Mouse (Mus musculus) thymus, adult 2 months (tissue): Measurements from ENCODE around the gene Thra. TPM values are rescaled to one million over a fixed set of nuclear protein-coding genes. Genes with fewer than 3 reads are reported as not detected.
A peak's percentile ranks its signal among the peaks of the same experiment; 100 is the strongest.

ENCODE experiments used
- DNase-seq: peaks from one replicate; pipeline ENCODE4 v3.0.0; 2021
- H3K27ac ChIP-seq: fragments of 200-500 bp; 2 replicates; pipeline ENCODE4 v1.5.1; 2012; ENCODE audit warnings: low read length, control low read depth; ENCODE audit not compliant: control insufficient read depth, insufficient read depth
- H3K27me3 ChIP-seq: fragments of 200-500 bp; 2 replicates; pipeline ENCODE4 v1.6.1; 2012; ENCODE audit warnings: mild to moderate bottlenecking, low read length, moderate library complexity, mixed read lengths; ENCODE audit not compliant: control insufficient read depth, insufficient read depth
- H3K36me3 ChIP-seq: fragments of 200-500 bp; 2 replicates; pipeline ENCODE4 v1.6.1; 2012; ENCODE audit warnings: mild to moderate bottlenecking, low read length, moderate library complexity; ENCODE audit not compliant: control insufficient read depth, insufficient read depth
- H3K4me1 ChIP-seq: fragments of 200-500 bp; replicated peaks from 2 replicates; pipeline ENCODE4 v1.6.1; 2012; ENCODE audit warnings: low read length; ENCODE audit not compliant: control insufficient read depth, insufficient read depth
- H3K4me3 ChIP-seq: fragments of 200-500 bp; 2 replicates; pipeline ENCODE4 v1.5.1; 2012; ENCODE audit warnings: mild to moderate bottlenecking, low read length, control low read depth, moderate library complexity; ENCODE audit not compliant: control insufficient read depth, insufficient read depth
- CTCF ChIP-seq: fragments of 200-500 bp; IDR thresholded peaks from 2 replicates; pipeline ENCODE4 v1.5.1; 2012; ENCODE audit warnings: mild to moderate bottlenecking, control low read depth, low read length, moderate library complexity, borderline replicate concordance; ENCODE audit not compliant: control insufficient read depth, poor library complexity, insufficient read depth; ENCODE audit errors: extremely low read depth
- POLR2A ChIP-seq: fragments of 200-500 bp; IDR thresholded peaks from 2 replicates; pipeline ENCODE4 v1.6.1; 2012; ENCODE audit warnings: mild to moderate bottlenecking, low read length, control low read depth, moderate library complexity; ENCODE audit not compliant: control insufficient read depth, poor library complexity, insufficient read depth; ENCODE audit errors: extremely low read depth
- WGBS: fragments of 180-500 bp; shearing (Covaris S2); methylation state at CpG from one replicate; pipeline ENCODE4 v1.1.7; 2018; 5-methylcytosine and 5-hydroxymethylcytosine counted together
- polyA plus RNA-seq: library from polyadenylated mRNA; depleted of rRNA; stranded (reverse); fragments of >200 nt; gene quantifications from 2 replicates; pipeline ENCODE4 v1.2.3, GENCODE M21; 2012

Gene Thra
- polyA plus RNA-seq, 1 experiment = 36.8 TPM

DNA sequence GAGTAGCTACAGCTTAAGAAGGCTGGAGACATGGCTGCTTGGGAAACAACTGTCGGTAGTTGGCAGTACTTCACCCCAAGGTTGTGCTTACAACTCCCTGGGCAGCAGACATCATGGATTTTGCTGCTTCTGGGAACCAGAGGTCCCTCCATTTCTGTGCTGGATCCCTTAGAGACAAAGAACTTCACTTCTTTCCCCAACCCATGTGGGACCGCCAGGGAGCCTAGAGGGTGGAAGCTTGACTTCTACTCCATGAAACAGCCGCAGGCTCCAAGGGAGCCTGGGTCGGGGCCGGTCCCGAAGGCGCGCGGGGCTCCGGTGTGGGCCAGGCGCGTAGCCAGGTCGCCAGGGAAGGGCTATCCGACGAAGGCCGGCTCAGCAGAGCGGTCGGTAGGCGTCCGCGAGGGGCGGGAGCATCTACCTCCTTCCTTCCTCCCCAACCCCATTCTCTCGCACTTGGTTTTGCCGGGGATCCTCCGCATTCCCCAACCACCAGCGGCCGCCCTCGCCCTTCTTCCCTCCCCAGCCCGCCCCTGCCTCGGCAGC, 54.1 kb downstream of the Thra start:
- peaks cover 7% of the 10 kb centered on the region for H3K36me3 ChIP-seq
- H3K4me1 ChIP-seq = peaks cover 15% of the 10 kb centered on the region
- H3K27ac ChIP-seq = peak overlapping the region; percentile 79
- TF ChIP-seq CTCF (no peak), POLR2A (no peak)
- WGBS = under 1% methylated on average over 30 of the region's 30 CpGs
- H3K27me3 ChIP-seq = no peaks in the 10 kb centered on the region
- DNase-seq = no peak
- H3K4me3 ChIP-seq = peak overlapping the region; percentile 100

DNA sequence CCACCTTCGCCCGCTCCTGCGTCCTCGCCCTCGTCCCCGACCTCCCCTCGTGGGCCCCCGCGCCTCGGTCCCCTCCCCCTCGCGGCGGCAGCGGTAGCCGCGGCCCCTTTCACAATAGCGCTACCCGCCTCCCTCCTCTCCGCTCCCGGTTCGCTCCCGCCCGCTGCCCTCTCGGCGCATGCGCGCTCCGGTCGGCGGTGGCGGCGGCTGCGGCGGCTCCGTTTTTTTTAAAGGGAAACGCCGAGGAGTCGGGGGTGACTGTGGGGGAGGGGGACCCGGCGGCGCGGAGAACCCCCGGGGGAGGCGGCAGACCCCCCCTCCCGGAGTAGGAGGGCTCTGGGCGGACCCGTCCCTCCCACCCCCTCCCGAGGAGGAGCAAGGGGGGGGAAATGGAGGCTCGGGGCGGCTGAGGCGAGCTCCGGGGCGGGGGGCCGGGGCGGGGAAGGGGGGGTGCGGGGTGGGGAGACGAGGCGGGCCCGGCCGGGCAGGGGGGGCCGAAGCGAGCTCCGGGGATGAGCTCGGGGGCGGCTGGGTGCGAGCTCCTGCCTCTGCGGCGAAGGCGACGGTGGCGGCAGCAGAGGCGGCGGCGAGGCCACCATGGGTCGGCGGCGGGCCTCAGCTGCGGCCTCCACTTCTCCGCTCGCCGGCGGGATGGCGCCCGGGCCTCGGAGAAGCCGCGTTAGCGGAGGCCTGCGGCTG, 54.7 kb downstream of the Thra start, which contains the start of gene Msl1:
Msl1 (plus strand) TSS at position 502 of the 699 bp plus-strand sequence.
- Histone ChIP-seq H3K27me3 (no peaks in the 10 kb centered on the region), H3K4me3 (peak within 1 kb of the TSS; percentile 100), H3K27ac (peak within 1 kb of the TSS; percentile 79), H3K4me1 (peaks cover 15% of the 10 kb centered on the region), H3K36me3 (peaks cover 10% of the 10 kb centered on the region)
- 1% methylated on average over 69 of the region's 89 CpGs for WGBS
- TF ChIP-seq POLR2A (peak; percentile 87), CTCF (peak; percentile 51; the same call in 1 of the 2 replicates)
- DNase-seq = peak; percentile 87

DNA sequence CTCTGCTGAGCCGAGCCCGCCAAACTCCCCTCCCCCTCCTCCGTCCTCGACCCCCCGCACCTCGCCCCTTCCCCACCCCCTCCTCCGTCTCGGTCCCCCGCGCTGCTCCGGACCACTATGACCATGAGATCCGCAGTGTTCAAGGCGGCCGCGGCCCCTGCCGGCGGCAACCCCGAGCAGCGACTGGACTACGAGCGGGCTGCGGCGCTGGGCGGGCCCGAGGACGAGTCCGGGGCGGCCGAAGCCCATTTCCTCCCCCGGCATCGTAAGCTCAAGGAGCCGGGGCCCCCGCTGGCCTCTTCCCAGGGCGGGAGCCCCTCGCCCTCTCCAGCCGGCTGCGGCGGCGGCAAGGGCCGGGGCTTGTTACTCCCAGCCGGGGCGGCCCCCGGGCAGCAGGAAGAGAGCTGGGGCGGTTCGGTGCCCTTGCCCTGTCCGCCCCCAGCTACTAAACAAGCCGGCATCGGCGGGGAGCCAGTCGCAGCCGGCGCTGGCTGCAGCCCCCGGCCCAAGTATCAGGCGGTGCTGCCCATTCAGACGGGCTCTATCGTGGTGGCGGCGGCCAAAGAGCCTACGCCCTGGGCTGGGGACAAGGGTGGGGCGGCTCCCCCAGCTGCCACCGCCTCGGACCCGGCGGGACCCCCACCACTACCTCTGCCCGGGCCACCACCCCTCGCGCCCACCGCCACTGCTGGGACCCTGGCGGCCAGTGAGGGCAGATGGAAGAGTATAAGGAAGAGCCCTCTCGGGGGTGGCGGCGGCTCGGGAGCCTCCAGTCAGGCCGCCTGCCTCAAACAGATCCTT, 55.5 kb downstream of the Thra start:
- DNase-seq = peak; percentile 50
- peak overlapping the region; percentile 73 for H3K27ac ChIP-seq
- peaks cover 18% of the 10 kb centered on the region for H3K36me3 ChIP-seq
- under 1% methylated on average over 69 of the region's 74 CpGs for WGBS
- peaks cover 15% of the 10 kb centered on the region for H3K4me1 ChIP-seq
- TF ChIP-seq CTCF = no peak
- no peak for TF ChIP-seq POLR2A
- H3K27me3 ChIP-seq = no peaks in the 10 kb centered on the region
- peak overlapping the region; percentile 100 for H3K4me3 ChIP-seq

- Histone ChIP-seq H3K4me3 (peak overlapping the region; percentile 100), H3K27ac (peak overlapping the region; percentile 73), H3K27me3 (no peaks in the 10 kb centered on the region), H3K36me3 (peaks cover 21% of the 10 kb centered on the region), H3K4me1 (peaks cover 15% of the 10 kb centered on the region)
- TF ChIP-seq CTCF (no peak), POLR2A (no peak)
- DNase-seq = peak; percentile 76
- WGBS = 1% methylated on average over 23 of the region's 23 CpGs
Measured at GRCm38 (mm10) chr11:98796515-98797216, 56.2 kb downstream of the Thra start.

GRCm38 (mm10) chr11:98797306-98797705, 56.9 kb downstream of the Thra start:
- Histone ChIP-seq H3K4me1 (peaks cover 15% of the 10 kb centered on the region), H3K27me3 (no peaks in the 10 kb centered on the region), H3K27ac (no peak overlapping the region), H3K36me3 (peaks cover 27% of the 10 kb centered on the region), H3K4me3 (peak overlapping the region; percentile 12)
- 13% methylated on average over 5 of the region's 5 CpGs for WGBS
- no peak for DNase-seq
- TF ChIP-seq POLR2A (no peak), CTCF (no peak)

DNA sequence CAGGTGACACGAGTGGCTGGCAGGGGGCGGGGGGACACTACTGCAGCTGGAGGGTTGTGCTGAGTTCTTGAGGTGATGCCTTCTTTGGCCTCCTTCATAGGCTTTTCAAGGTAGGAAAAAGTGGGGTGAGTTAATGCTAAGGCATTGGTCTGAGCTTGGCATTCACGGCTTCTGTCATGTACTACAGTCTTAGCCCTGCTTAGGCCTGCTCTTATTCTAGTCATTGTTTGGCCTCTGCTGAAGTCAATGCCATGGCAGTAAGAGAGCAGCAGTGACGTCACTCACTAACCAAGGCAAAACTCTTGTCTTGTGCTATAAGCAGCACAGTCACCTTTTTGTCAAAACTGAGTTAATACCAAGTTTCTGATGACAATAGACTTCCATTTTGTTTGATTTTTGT, 57.5 kb downstream of the Thra start:
- H3K4me1 ChIP-seq = peaks cover 15% of the 10 kb centered on the region
- no peak overlapping the region for H3K4me3 ChIP-seq
- TF ChIP-seq POLR2A (no peak), CTCF (no peak)
- H3K27ac ChIP-seq = no peak overlapping the region
- peaks cover 33% of the 10 kb centered on the region for H3K36me3 ChIP-seq
- WGBS = 69% methylated on average over 4 of the region's 4 CpGs
- no peak for DNase-seq
- H3K27me3 ChIP-seq = no peaks in the 10 kb centered on the region
